Mouse (Mus musculus) ES-Bruce4 (cell line): ENCODE results near the gene Ndrg3. TPM values are rescaled to one million over a fixed set of nuclear protein-coding genes. Genes with fewer than 3 reads are reported as not detected.
A peak's percentile ranks its signal among the peaks of the same experiment; 100 is the strongest.

Experiments used
- H3K27ac ChIP-seq: 2 replicates; pipeline ENCODE4 v1.5.1; 2012; ENCODE audit warnings: low read length, inconsistent platforms; ENCODE audit not compliant: insufficient read depth
- H3K27me3 ChIP-seq: 2 replicates; pipeline ENCODE4 v1.6.1; 2012; ENCODE audit warnings: mild to moderate bottlenecking, low read length, inconsistent platforms; ENCODE audit not compliant: control insufficient read depth, poor library complexity, insufficient read depth, severe bottlenecking
- H3K36me3 ChIP-seq: 2 replicates; pipeline ENCODE4 v1.6.1; 2012; ENCODE audit warnings: inconsistent platforms, mild to moderate bottlenecking, low read length, moderate library complexity; ENCODE audit not compliant: control insufficient read depth, poor library complexity, insufficient read depth, severe bottlenecking
- H3K4me1 ChIP-seq: one replicate; pipeline ENCODE4 v1.8.1; 2011; ENCODE audit warnings: low read length; ENCODE audit not compliant: control insufficient read depth, insufficient read depth
- H3K4me3 ChIP-seq: 2 replicates; pipeline ENCODE4 v1.5.1; 2011; ENCODE audit warnings: low read depth, mild to moderate bottlenecking, low read length
- H3K9ac ChIP-seq: 2 replicates; pipeline ENCODE4 v1.6.1; 2012; ENCODE audit warnings: low read depth, mild to moderate bottlenecking, inconsistent platforms; ENCODE audit not compliant: poor library complexity, severe bottlenecking
- H3K9me3 ChIP-seq: replicated peaks from 2 replicates; pipeline ENCODE4 v1.6.1; 2012; ENCODE audit warnings: mild to moderate bottlenecking, low read length, inconsistent platforms; ENCODE audit not compliant: control insufficient read depth, poor library complexity, insufficient read depth, severe bottlenecking
- CTCF ChIP-seq: IDR thresholded peaks from one replicate; pipeline ENCODE4 v1.8.1; 2011; ENCODE audit warnings: low read depth, low read length
- EP300 ChIP-seq: IDR thresholded peaks from 2 replicates; pipeline ENCODE4 v1.6.1; 2011; ENCODE audit warnings: low read depth, low read length; ENCODE audit not compliant: insufficient read depth
- POLR2A ChIP-seq: IDR thresholded peaks from one replicate; pipeline ENCODE4 v1.8.1; 2011; ENCODE audit warnings: low read length; ENCODE audit not compliant: insufficient read depth
- polyA plus RNA-seq: library from polyadenylated mRNA; stranded (reverse); fragments of >200 nt; gene quantifications from 2 replicates; pipeline ENCODE4 v1.2.4, GENCODE M21; 2011; ENCODE audit warnings: low read depth; ENCODE audit not compliant: missing spikeins, insufficient read depth, insufficient read length

The Ndrg3 gene
- polyA plus RNA-seq, 1 experiment: 56.8 TPM

GRCm38 (mm10) chr2:156987316-156987715 lies 4.5 kb downstream of the Ndrg3 start:
- no peaks in the 10 kb centered on the region for H3K27me3 ChIP-seq
- no peaks in the 10 kb centered on the region for H3K9me3 ChIP-seq
- no peak overlapping the region for H3K27ac ChIP-seq
- H3K4me1 ChIP-seq: peaks cover 2% of the 10 kb centered on the region
- H3K9ac ChIP-seq: no peak overlapping the region
- no peaks in the 10 kb centered on the region for H3K36me3 ChIP-seq
- no peak overlapping the region for H3K4me3 ChIP-seq
- no peak for TF ChIP-seq EP300
- TF ChIP-seq CTCF: no peak
- TF ChIP-seq POLR2A: no peak

GRCm38 (mm10) chr2:156982864-156983263 lies 9.0 kb downstream of the Ndrg3 start:
- Histone ChIP-seq H3K27ac (peak overlapping the region; percentile 53), H3K36me3 (no peaks in the 10 kb centered on the region), H3K27me3 (no peaks in the 10 kb centered on the region), H3K4me3 (no peak overlapping the region), H3K4me1 (peaks cover 2% of the 10 kb centered on the region), H3K9ac (no peak overlapping the region), H3K9me3 (no peaks in the 10 kb centered on the region)
- no peak for TF ChIP-seq POLR2A
- TF ChIP-seq EP300: no peak
- TF ChIP-seq CTCF: no peak

GRCm38 (mm10) chr2:156981291-156981690 lies 10.6 kb downstream of the Ndrg3 start:
- H3K4me1 ChIP-seq: peaks cover 2% of the 10 kb centered on the region
- H3K9me3 ChIP-seq: no peaks in the 10 kb centered on the region
- no peaks in the 10 kb centered on the region for H3K36me3 ChIP-seq
- TF ChIP-seq POLR2A (no peak), EP300 (no peak), CTCF (no peak)
- no peak overlapping the region for H3K9ac ChIP-seq
- H3K27me3 ChIP-seq: no peaks in the 10 kb centered on the region
- H3K4me3 ChIP-seq: no peak overlapping the region
- no peak overlapping the region for H3K27ac ChIP-seq

- Histone ChIP-seq H3K4me1 (peaks cover 2% of the 10 kb centered on the region), H3K9ac (no peak overlapping the region), H3K27ac (no peak overlapping the region), H3K9me3 (no peaks in the 10 kb centered on the region), H3K4me3 (no peak overlapping the region), H3K36me3 (no peaks in the 10 kb centered on the region), H3K27me3 (no peaks in the 10 kb centered on the region)
- no peak for TF ChIP-seq EP300
Measured at GRCm38 (mm10) chr2:156980059-156980458, 11.8 kb downstream of the Ndrg3 start.

- Histone ChIP-seq H3K9me3 (no peaks in the 10 kb centered on the region), H3K27me3 (no peaks in the 10 kb centered on the region), H3K27ac (no peak overlapping the region), H3K36me3 (no peaks in the 10 kb centered on the region), H3K4me1 (peaks cover 1% of the 10 kb centered on the region), H3K9ac (no peak overlapping the region), H3K4me3 (no peak overlapping the region)
- TF ChIP-seq CTCF (no peak), EP300 (no peak), POLR2A (no peak)
Measured at GRCm38 (mm10) chr2:156976711-156977110, 15.1 kb downstream of the Ndrg3 start.

GRCm38 (mm10) chr2:156974967-156975366 lies 16.9 kb downstream of the Ndrg3 start:
- Histone ChIP-seq H3K9me3 (no peaks in the 10 kb centered on the region), H3K4me1 (peaks cover 1% of the 10 kb centered on the region), H3K36me3 (no peaks in the 10 kb centered on the region), H3K4me3 (no peak overlapping the region), H3K27ac (no peak overlapping the region), H3K9ac (no peak overlapping the region), H3K27me3 (no peaks in the 10 kb centered on the region)
- TF ChIP-seq POLR2A (no peak), EP300 (no peak), CTCF (no peak)
